Mouse (Mus musculus) layer of hippocampus, adult 11-12 months (tissue): ENCODE results near the gene Tfcp2l1.
A peak's percentile ranks its signal among the peaks of the same experiment; 100 is the strongest.
"Not testable (repeated sequence)": the region's sequence is repeated elsewhere in the genome, so short reads cannot be mapped to it uniquely, and the experiment has no call there.

Experiments used
- DNase-seq: peaks from one replicate; pipeline ENCODE4 v3.0.0; 2022; ENCODE audit warnings: low spot score

The Tfcp2l1 gene

DNA sequence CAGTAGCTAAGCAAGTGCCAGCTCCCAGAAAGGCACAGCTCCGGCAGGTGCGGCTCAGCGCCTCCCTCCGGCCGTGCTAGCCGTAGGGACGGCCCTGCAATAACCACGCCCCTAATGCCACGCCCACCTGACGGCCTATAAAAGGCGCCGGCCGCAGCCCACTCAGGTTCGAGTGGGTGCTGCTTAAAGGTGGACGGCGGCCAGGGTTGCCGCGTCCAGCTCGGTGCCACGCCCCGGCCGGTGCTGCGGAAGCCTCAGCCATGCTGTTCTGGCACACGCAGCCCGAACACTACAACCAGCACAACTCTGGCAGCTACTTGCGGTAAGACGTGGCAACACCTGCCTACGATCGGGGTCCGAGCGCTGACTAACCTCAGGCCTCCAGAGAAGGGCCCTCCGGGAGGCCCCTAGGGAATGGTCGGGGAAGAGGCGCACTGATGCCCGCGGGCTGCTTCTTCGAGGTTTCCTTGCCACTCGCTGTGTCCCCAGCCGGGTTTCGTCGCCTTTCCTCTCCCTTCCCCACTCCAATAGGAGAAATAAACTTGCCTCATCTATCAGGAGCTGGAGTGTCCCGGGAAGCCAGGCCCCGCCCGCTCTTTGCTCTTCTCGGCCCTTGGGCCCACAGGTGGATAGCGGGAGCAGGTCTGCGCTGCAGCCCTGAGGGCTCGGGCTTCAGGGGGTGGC, at the start of gene Tfcp2l1:
TSS of gene Tfcp2l1 (plus strand) at position 165 of the 684 bp plus-strand sequence.
- peak; percentile 18 for DNase-seq

DNA sequence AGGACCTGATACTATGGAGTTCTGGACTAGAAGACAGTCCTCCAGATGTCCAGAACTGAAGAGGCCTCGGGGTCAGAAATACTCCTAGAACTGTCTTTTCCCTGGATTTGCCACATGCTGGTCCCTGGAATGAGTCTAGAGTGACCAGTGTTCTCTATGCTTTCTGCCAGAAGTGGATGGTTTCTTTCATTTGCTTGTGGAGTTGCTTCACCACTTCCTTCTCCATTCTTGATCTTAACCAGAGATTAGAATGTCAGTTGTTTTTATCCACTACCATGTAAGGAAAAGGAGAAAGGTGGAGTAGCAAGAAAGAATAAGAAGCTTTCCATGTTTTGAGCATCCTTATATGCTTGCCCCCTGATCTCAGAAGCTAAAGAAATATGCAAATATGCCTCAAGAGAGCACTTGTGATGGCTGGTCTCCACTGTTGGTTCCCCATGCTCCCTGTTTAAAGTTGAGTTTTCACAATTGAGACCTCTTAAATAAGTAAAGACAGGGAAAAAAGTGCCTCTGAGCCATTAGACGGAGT, 47.5 kb upstream of the Tfcp2l1 start:
- DNase-seq = no peak

- no peak for DNase-seq
These were observed 46.6 kb upstream of the Tfcp2l1 start for GRCm38 (mm10) chr1:118581179-118581578.

GRCm38 (mm10) chr1:118589721-118590120, 38.0 kb upstream of the Tfcp2l1 start:
- DNase-seq = no peak

GRCm38 (mm10) chr1:118592933-118593332, 34.8 kb upstream of the Tfcp2l1 start:
- DNase-seq = no peak

GRCm38 (mm10) chr1:118595395-118595794, 32.4 kb upstream of the Tfcp2l1 start:
- DNase-seq = no peak

GRCm38 (mm10) chr1:118597475-118598213, 30.1 kb upstream of the Tfcp2l1 start:
- DNase-seq = no peak

GRCm38 (mm10) chr1:118598339-118598738, 29.4 kb upstream of the Tfcp2l1 start:
- DNase-seq = no peak

DNA sequence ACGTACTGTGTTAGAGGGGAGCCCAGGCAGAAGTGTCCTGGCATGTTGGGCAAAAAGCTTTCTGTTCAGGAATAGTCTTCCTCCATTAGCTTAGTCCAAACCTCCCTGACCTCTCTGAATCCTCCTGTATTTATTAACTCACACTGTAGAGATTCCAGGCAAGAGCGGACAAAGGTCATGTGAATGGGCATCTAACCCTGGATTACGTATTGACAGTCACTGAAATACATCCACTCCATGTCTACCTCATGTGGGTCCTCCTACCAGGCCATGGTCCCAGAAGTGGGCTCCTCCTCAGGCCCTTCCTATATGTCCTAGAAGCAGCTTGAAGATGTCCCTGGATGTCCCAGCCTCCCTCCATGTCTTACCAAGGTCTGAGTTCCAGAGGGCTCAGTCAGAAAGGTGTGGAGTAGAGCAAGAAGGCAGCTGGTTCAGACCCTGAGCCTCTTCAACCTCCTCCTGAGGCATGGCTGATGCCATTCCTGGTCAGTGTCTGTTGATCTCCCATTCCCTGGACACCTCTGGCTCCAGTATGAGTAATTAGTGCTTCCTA, 14.0 kb upstream of the Tfcp2l1 start:
- no peak for DNase-seq

GRCm38 (mm10) chr1:118621055-118621454, 6.7 kb upstream of the Tfcp2l1 start:
- not testable (repeated sequence) for DNase-seq

DNA sequence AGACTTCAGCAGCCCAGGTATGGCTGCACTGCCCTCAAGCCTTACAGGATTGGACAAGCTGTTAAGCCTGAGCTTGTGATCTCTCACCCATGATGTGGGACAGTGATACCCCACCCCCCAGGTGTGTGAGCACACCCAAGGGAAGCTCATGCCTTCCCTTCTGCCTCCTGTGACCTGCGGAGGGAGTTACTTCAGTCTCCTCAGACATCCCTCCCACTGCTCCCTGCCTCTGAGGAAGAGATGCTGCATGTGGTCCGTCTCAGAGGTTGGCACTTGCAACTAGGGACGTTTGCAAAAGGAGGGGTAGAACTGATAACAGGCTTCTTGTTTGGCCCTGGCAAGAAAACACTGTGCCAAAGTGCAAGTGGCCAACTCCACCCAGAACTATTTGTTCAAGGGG, 4.9 kb upstream of the Tfcp2l1 start:
- no peak for DNase-seq

GRCm38 (mm10) chr1:118625461-118625860, 2.3 kb upstream of the Tfcp2l1 start:
- DNase-seq = no peak

DNA sequence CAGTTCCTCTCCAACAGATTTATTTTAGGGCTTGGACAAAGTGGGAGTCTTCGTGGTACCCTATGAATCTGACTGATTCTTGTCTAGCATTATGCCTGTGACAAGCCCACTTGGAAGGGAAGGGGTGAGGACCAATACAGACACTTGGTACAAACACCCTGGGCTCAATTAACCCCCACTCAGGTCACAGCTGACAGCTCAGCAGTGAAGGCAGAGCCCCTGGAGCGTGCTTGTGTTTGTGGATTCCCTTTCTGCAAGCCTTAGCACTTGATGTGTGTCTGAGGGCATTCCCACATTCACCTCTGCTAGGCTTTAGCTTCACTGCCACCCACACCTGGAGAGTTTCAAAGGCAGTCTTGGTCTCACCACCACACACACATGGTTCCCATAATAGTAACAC, 1.8 kb upstream of the Tfcp2l1 start:
- no peak for DNase-seq

GRCm38 (mm10) chr1:118626452-118626851, 1.3 kb upstream of the Tfcp2l1 start:
- no peak for DNase-seq

DNA sequence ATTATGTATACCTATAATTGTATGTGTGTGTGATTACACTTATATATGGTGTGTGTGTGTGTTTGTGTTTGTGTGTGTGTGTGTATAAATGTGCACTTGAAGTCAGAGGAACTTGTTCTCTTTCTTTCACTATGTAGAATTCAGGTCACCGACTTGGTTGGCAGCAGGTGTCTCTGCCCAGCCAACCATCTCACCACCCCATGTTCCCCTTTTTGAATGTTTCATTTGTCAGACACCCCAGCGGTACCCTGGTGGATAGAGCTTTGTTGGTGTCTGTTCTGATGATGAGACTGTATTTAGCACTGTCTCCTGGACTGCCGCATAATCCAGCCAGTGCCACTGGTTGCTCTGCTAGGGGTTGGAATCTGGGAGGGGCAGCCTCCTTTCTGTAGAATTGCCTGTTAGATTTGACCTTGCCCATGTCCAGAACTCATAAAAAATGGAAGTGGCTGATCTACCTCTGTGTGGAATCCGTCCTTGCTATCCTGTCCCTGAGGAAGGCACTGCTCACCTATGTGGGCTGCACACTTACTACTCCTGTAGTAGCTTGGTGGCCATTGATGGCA, 5.8 kb downstream of the Tfcp2l1 start:
- no peak for DNase-seq

- no peak for DNase-seq
These were observed 14.7 kb downstream of the Tfcp2l1 start for GRCm38 (mm10) chr1:118642296-118642999.

DNA sequence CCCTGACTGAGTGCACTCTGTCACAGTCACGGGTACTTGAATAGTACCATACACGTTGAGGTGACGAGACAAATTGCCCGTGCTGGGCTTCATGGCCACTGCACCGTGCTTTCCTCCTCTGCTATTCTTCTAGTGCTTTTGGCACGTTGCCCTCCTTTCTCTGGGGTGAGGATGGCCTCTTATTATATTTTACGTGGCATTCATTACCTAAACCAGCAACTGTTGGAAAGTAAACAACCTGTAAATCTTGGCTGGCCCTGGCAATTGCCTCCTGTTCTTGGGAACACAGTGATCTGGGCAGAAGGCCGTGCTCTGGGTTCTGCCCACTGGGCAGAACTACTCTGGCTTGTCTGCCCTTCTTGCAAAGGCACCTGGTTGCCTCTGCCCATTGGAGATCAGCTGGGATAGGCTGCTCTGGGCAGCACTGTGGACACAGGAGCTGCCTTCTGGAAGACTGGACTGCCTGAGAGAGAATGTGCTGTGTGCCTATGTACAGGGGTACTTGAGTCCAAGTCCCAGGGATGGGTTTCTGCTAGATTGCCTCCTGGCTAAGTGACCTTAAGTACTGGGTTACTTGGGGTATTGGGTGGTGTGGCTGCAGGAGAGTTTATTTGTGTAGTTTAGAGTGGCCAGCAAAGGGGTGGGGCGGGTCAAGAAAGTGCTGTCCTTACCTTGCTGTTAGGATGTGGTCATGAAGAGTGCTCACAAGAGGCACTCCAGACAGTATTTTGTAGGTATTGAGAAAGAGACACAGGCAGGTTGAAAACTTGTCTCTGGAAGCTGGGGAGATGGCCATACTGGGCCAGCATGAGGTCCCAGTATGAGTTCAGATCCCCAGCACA, 15.6 kb downstream of the Tfcp2l1 start:
- DNase-seq = no peak

DNA sequence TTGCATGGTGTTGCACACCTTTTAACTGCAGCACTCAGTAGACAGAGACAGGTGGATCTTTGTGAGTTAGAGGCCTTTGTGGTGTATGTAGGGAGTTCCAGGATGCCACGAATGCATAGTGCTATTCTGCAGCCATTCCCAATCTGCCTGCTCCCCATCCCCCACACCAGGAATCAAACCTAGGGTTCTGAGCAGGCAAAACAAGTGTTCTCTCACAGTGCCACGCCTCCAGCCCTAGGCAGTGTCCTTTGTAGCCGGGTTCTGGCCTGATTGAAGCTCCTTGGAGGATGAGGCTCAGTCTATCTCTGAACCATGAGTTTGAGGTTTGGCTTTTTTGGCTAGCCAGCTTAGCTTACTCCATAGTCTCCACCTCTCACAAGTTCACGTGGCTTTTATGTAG, 18.0 kb downstream of the Tfcp2l1 start:
- DNase-seq = no peak

GRCm38 (mm10) chr1:118648015-118648414, 20.3 kb downstream of the Tfcp2l1 start:
- no peak for DNase-seq

GRCm38 (mm10) chr1:118649933-118650770, 22.4 kb downstream of the Tfcp2l1 start:
- no peak for DNase-seq
